1 mouse cellular context compared by ENCODE assay signal in genomic region chr11:109419961-109420566, GRCm38 (mm10).
TF ChIP-seq lines count a peak whose summit lies in the region.

No protein-coding gene starts in this region.

TF ChIP-seq in CH12.LX, 34 proteins besides CTCF, POLR2A, EP300 and RAD21:
- TF ChIP-seq ZKSCAN1 (IDR thresholded peaks at IDR 0.05; ENCODE audit: borderline replicate concordance, low read depth, low read length) = no peak
- peak; percentile 93 for TF ChIP-seq ETS1 (conservative IDR thresholded peaks at IDR 0.05; ENCODE audit: low read depth, low read length)
- TF ChIP-seq GABPA (IDR thresholded peaks at IDR 0.05; ENCODE audit: insufficient replicate concordance, low read depth, low read length) = no peak
- no peak for TF ChIP-seq NRF1 (IDR thresholded peaks at IDR 0.05; ENCODE audit: low read depth, low read length)
- no peak for TF ChIP-seq USF1 (IDR thresholded peaks at IDR 0.05; ENCODE audit: low read depth, low read length)
- TF ChIP-seq SIN3A (IDR thresholded peaks at IDR 0.05; ENCODE audit: low read length) = peak; percentile 77
- TF ChIP-seq IRF4 (IDR thresholded peaks at IDR 0.05; ENCODE audit: low read depth, low read length) = peak; percentile 61
- peak; percentile 79; the same call in 1 of the 2 replicates for TF ChIP-seq MXI1 (IDR thresholded peaks at IDR 0.05; ENCODE audit: low read depth, low read length)
- peak; percentile 75 for TF ChIP-seq NELFE (IDR thresholded peaks at IDR 0.05; ENCODE audit: low read depth, low read length)
- TF ChIP-seq JUND (conservative IDR thresholded peaks at IDR 0.05; ENCODE audit: low read depth, low read length) = no peak
- TF ChIP-seq MAX (IDR thresholded peaks at IDR 0.05; ENCODE audit: low read length) = peak; percentile 89
- peak; percentile 53 for TF ChIP-seq MEF2A (IDR thresholded peaks at IDR 0.05; ENCODE audit: borderline replicate concordance, low read depth, low read length)
- peak; percentile 88 for TF ChIP-seq ZNF384 (IDR thresholded peaks at IDR 0.05; ENCODE audit: low read depth, low read length)
- no peak; the same call in 1 of the 2 replicates for TF ChIP-seq CHD1 (IDR thresholded peaks at IDR 0.05; ENCODE audit: low read depth, low read length)
- TF ChIP-seq HCFC1 (IDR thresholded peaks at IDR 0.05; ENCODE audit: low read depth, low read length) = peak; percentile 65
- TF ChIP-seq ZC3H11A (IDR thresholded peaks at IDR 0.05; ENCODE audit: low read depth, low read length) = no peak
- TF ChIP-seq MYC (IDR thresholded peaks at IDR 0.05; ENCODE audit: low read depth, low read length) = peak; percentile 90
- peak; percentile 66 for TF ChIP-seq SMC3 (IDR thresholded peaks at IDR 0.05; ENCODE audit: low read depth, low read length)
- peak; percentile 63 for TF ChIP-seq TCF12 (IDR thresholded peaks at IDR 0.05; ENCODE audit: low read depth, low read length)
- TF ChIP-seq TBP (conservative IDR thresholded peaks at IDR 0.05; ENCODE audit: low read depth, low read length) = peak; percentile 56; the same call in 1 of the 2 replicates
- TF ChIP-seq ZMIZ1 (IDR thresholded peaks at IDR 0.05; ENCODE audit: low read depth, low read length) = 0 out of 2 replicates have a peak, but pooled peaks have one; percentile 40
- TF ChIP-seq JUN (IDR thresholded peaks at IDR 0.05; ENCODE audit: insufficient read depth, low read depth, low read length) = no peak
- peak; percentile 88 for TF ChIP-seq MAZ (IDR thresholded peaks at IDR 0.05; ENCODE audit: low read depth, low read length)
- TF ChIP-seq BHLHE40 (IDR thresholded peaks at IDR 0.05; ENCODE audit: low read depth, low read length) = peak; percentile 98
- 0 out of 2 replicates have a peak, but pooled peaks have one; percentile 12 for TF ChIP-seq USF2 (conservative IDR thresholded peaks at IDR 0.05; ENCODE audit: low read depth, low read length)
- TF ChIP-seq MAFK (IDR thresholded peaks at IDR 0.05; ENCODE audit: insufficient replicate concordance, low read length) = no peak; the same call in 1 of the 2 replicates
- TF ChIP-seq ELF1 (IDR thresholded peaks at IDR 0.05; ENCODE audit: low read depth, low read length) = peak; percentile 84
- TF ChIP-seq POLR2AphosphoS2 (IDR thresholded peaks at IDR 0.05; ENCODE audit: low read depth, low read length) = no peak
- TF ChIP-seq RCOR1 (conservative IDR thresholded peaks at IDR 0.05; ENCODE audit: low read depth, low read length) = peak; percentile 82; the same call in 1 of the 2 replicates
